ENCODE assay signal across 11 mouse cellular contexts in genomic region chr17:51393771-51394221, GRCm38 (mm10).
DNase-seq lines count a peak whose midpoint lies in the region; ATAC-seq lines count a peak whose summit lies in the region.
"Had no signal": no experiment of that assay in that cellular context is flagged by ENCODE, and none has a peak within 500 bp of the region (broad histone marks: within the 10 kb centered on the region; RNA-seq: fewer than 3 reads in every experiment).

No protein-coding gene starts in this region.

- DNase-seq in gastrocnemius, postnatal 10 days = peak; percentile 29
- no peak for DNase-seq in gastrocnemius, adult 18-20 months (ENCODE audit: low spot score)
- DNase-seq in heart, postnatal 14 days = no peak
- DNase-seq in lung, postnatal 36 days = no peak
- no peak for DNase-seq in frontal cortex, postnatal 14 days (ENCODE audit: low spot score in 2 of 2)
- DNase-seq: heart, postnatal 10 days; kidney, postnatal 25 days had no signal

- H3K27ac ChIP-seq in forebrain, embryonic 15.5 days (replicated peaks) = no peak overlapping the region
- H3K27ac ChIP-seq in midbrain, embryonic 12.5 days (replicated peaks) = no peak overlapping the region
- H3K27ac ChIP-seq: limb, embryonic 15.5 days had no signal

- peaks cover 5% of the 10 kb centered on the region for H3K4me1 ChIP-seq in forebrain, embryonic 15.5 days
- H3K4me1 ChIP-seq in midbrain, embryonic 12.5 days = peaks cover 10% of the 10 kb centered on the region; the same call in 1 of the 2 replicates
- H3K4me1 ChIP-seq: limb, embryonic 15.5 days had no signal

- H3K4me3 ChIP-seq in forebrain, embryonic 15.5 days = no peak overlapping the region
- H3K4me3 ChIP-seq in midbrain, embryonic 12.5 days = no peak overlapping the region
- H3K4me3 ChIP-seq: limb, embryonic 15.5 days had no signal

- H3K4me2 ChIP-seq in forebrain, embryonic 15.5 days (replicated peaks) = 0 out of 2 replicates have a peak overlapping the region, but pooled peaks have one; percentile 11
- no peak overlapping the region for H3K4me2 ChIP-seq in midbrain, embryonic 12.5 days (replicated peaks)
- H3K4me2 ChIP-seq: limb, embryonic 15.5 days had no signal

- no peak overlapping the region for H3K9ac ChIP-seq in forebrain, embryonic 15.5 days (replicated peaks)
- H3K9ac ChIP-seq in midbrain, embryonic 12.5 days (replicated peaks) = no peak overlapping the region
- H3K9ac ChIP-seq: limb, embryonic 15.5 days had no signal

- intact Hi-C loops in heart, postnatal 14 days (cut with DNase I) = no loop called here

- peak; percentile 80; the same call in 1 of the 2 replicates for ATAC-seq in cerebellum, adult (ENCODE audit: insufficient number of reproducible peaks, low FRiP score, low TSS enrichment)
- ATAC-seq in forebrain, embryonic 15.5 days (replicated peaks) = peak; percentile 63; the same call in 1 of the 2 replicates
- ATAC-seq in midbrain, embryonic 12.5 days (ENCODE audit: low FRiP score, low read depth) = 0 out of 2 replicates have a peak, but pooled peaks have one; percentile 47

- H3K27me3 ChIP-seq in forebrain, embryonic 15.5 days = no peaks in the 10 kb centered on the region
- no peaks in the 10 kb centered on the region for H3K27me3 ChIP-seq in midbrain, embryonic 12.5 days
- H3K27me3 ChIP-seq: limb, embryonic 15.5 days had no signal

- H3K36me3 ChIP-seq in forebrain, embryonic 15.5 days = no peaks in the 10 kb centered on the region
- H3K36me3 ChIP-seq in midbrain, embryonic 12.5 days = no peaks in the 10 kb centered on the region
- H3K36me3 ChIP-seq: limb, embryonic 15.5 days had no signal

- no peaks in the 10 kb centered on the region for H3K9me3 ChIP-seq in forebrain, embryonic 15.5 days
- no peaks in the 10 kb centered on the region for H3K9me3 ChIP-seq in midbrain, embryonic 12.5 days
- H3K9me3 ChIP-seq: limb, embryonic 15.5 days had no signal

- 38% methylated on average over 11 of the region's 11 CpGs for WGBS in forebrain, embryonic 15.5 days
- WGBS in midbrain, embryonic 12.5 days = 46% methylated on average over 11 of the region's 11 CpGs
